Mouse (Mus musculus): ENCODE measurements around the gene Larp1. TPM values are rescaled to one million over a fixed set of nuclear protein-coding genes. Genes with fewer than 3 reads are reported as not detected.

Gene Larp1
- total and polyA plus RNA-seq, 3 experiments, result 73.9 to 2,325 (median 201) TPM

DNA sequence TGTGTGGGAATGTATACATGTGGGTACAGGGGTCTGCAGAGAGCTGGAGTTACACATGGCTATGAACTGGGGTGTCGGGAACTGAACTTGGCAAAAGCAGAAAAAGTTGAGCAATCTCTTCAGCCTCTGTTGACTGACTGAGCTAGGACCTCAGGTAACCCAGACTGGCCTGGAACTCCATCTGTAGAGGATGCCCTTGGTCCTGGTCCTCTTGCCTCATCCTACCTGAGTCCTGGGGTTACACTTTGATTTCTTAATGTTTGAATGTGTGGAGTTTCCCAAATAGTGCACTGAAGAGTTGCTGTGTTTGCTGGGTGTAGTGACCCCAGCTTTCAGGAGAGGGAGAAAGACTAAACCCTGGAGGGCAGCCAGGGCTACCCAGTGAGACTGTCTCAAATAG lies 86.7 kb downstream of the Larp1 start:
- no peak for DNase-seq (ENCODE audit: low read depth, low spot score)
- TF ChIP-seq GABPA (IDR thresholded peaks at IDR 0.05; ENCODE audit: low read depth, low read length), result no peak
- no peak for TF ChIP-seq ELF1 (IDR thresholded peaks at IDR 0.05; ENCODE audit: low read depth, low read length)
- TF ChIP-seq TCF12 (IDR thresholded peaks at IDR 0.05; ENCODE audit: low read depth, low read length), result no peak
- no peak for TF ChIP-seq BHLHE40 (IDR thresholded peaks at IDR 0.05; ENCODE audit: borderline replicate concordance, low read depth, low read length)
- TF ChIP-seq POLR2AphosphoS2 (IDR thresholded peaks at IDR 0.05; ENCODE audit: low read length), result no peak
- TF ChIP-seq TBP (IDR thresholded peaks at IDR 0.05; ENCODE audit: low read depth, low read length), result no peak
- no peak for TF ChIP-seq CHD2 (IDR thresholded peaks at IDR 0.05; ENCODE audit: low read length)
- no peak for TF ChIP-seq NRF1 (IDR thresholded peaks at IDR 0.05; ENCODE audit: insufficient read depth, low read depth, low read length, poor library complexity, severe bottlenecking)
- no peak overlapping the region for H3K4me3 ChIP-seq (ENCODE audit: control insufficient read depth in 1 of 2, insufficient read depth in 1 of 2, low read depth in 2 of 2, low read length in 2 of 2)
- H3K9ac ChIP-seq (ENCODE audit: control insufficient read depth, low read depth, low read length, poor library complexity, severe bottlenecking), result no peak overlapping the region
- no peak overlapping the region for H3K27ac ChIP-seq (ENCODE audit: control insufficient read depth, low read depth, low read length)
- H3K4me1 ChIP-seq (ENCODE audit: control insufficient read depth in 1 of 2, insufficient read depth in 2 of 2, low read length in 2 of 2), result peaks cover 4 to 6% of the 10 kb centered on the region in 2 experiments; a peak in 3 of 4 replicates
- no peaks in the 10 kb centered on the region for H3K9me3 ChIP-seq (replicated peaks; ENCODE audit: insufficient read depth, low read length)
- H3K27me3 ChIP-seq (ENCODE audit: control insufficient read depth in 1 of 2, insufficient read depth in 2 of 2, low read length in 2 of 2), result no peaks in the 10 kb centered on the region
- no peaks in the 10 kb centered on the region for H3K79me2 ChIP-seq (ENCODE audit: control insufficient read depth, insufficient read depth, low read length, poor library complexity)
- peaks cover 0 to 4% of the 10 kb centered on the region in 2 experiments; a peak in 1 of 4 replicates for H3K36me3 ChIP-seq (ENCODE audit: control insufficient read depth in 1 of 2, insufficient read depth in 2 of 2, low read length in 2 of 2)

DNA sequence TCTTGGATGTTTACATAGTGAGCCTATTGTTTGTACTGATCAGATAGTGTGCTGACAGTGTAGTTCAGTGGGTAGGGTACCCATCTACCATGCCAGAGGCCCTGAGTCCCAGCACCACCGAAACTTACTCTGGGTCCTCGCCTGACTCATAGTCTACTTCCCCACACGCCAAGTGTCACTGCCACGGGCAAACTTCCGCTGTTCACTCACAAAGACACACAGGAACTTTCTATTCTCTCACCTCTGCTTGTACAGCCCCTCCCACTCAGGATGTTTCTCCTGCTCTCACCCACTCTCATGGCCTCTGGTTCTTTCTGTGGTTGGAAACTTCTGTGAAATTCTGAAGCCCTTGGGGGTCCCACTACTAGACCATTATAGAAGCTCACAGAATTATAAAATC lies 87.3 kb downstream of the Larp1 start:
- Histone ChIP-seq H3K4me3 (ENCODE audit: control insufficient read depth in 1 of 2, insufficient read depth in 1 of 2, low read depth in 2 of 2, low read length in 2 of 2) (no peak overlapping the region), H3K36me3 (ENCODE audit: control insufficient read depth in 1 of 2, insufficient read depth in 2 of 2, low read length in 2 of 2) (peaks cover 0 to 4% of the 10 kb centered on the region in 2 experiments; a peak in 1 of 4 replicates), H3K4me1 (ENCODE audit: control insufficient read depth in 1 of 2, insufficient read depth in 2 of 2, low read length in 2 of 2) (peaks cover 4 to 6% of the 10 kb centered on the region in 2 experiments; a peak in 3 of 4 replicates), H3K9me3 (replicated peaks; ENCODE audit: insufficient read depth, low read length) (no peaks in the 10 kb centered on the region), H3K27me3 (ENCODE audit: control insufficient read depth in 1 of 2, insufficient read depth in 2 of 2, low read length in 2 of 2) (no peaks in the 10 kb centered on the region), H3K9ac (ENCODE audit: control insufficient read depth, low read depth, low read length, poor library complexity, severe bottlenecking) (no peak overlapping the region), H3K79me2 (ENCODE audit: control insufficient read depth, insufficient read depth, low read length, poor library complexity) (no peaks in the 10 kb centered on the region), H3K27ac (ENCODE audit: control insufficient read depth, low read depth, low read length) (no peak overlapping the region)
- no peak for DNase-seq (ENCODE audit: low read depth, low spot score)
- TF ChIP-seq POLR2A (IDR thresholded peaks at IDR 0.05; ENCODE audit: control insufficient read depth in 1 of 2, insufficient read depth in 1 of 2, low read depth in 1 of 2, low read length in 2 of 2, poor library complexity in 1 of 2) (no peak), MXI1 (IDR thresholded peaks at IDR 0.05; ENCODE audit: low read depth, low read length) (no peak), HCFC1 (IDR thresholded peaks at IDR 0.05; ENCODE audit: low read depth, low read length) (no peak), EP300 (IDR thresholded peaks at IDR 0.05; ENCODE audit: low read depth in 1 of 2, low read length in 2 of 2) (no peak), KAT2A (conservative IDR thresholded peaks at IDR 0.05; ENCODE audit: low read depth, low read length) (no peak), CHD1 (IDR thresholded peaks at IDR 0.05; ENCODE audit: low read depth, low read length) (no peak), ZKSCAN1 (IDR thresholded peaks at IDR 0.05; ENCODE audit: low read depth, low read length) (no peak), TCF12 (IDR thresholded peaks at IDR 0.05; ENCODE audit: low read depth, low read length) (no peak), ZNF384 (IDR thresholded peaks at IDR 0.05; ENCODE audit: low read depth, low read length) (no peak), TAL1 (IDR thresholded peaks at IDR 0.05; ENCODE audit: low read length) (no peak), NELFE (IDR thresholded peaks at IDR 0.05; ENCODE audit: low read depth, low read length) (no peak), CHD2 (IDR thresholded peaks at IDR 0.05; ENCODE audit: low read length) (no peak), MYC (IDR thresholded peaks at IDR 0.05; ENCODE audit: low read depth, low read length) (no peak), ETS1 (IDR thresholded peaks at IDR 0.05; ENCODE audit: low read depth, low read length) (no peak), UBTF (IDR thresholded peaks at IDR 0.05; ENCODE audit: borderline replicate concordance, insufficient read depth, low read depth, low read length) (no peak), MAFK (IDR thresholded peaks at IDR 0.05; ENCODE audit: borderline replicate concordance, low read depth, low read length) (no peak), E2F4 (IDR thresholded peaks at IDR 0.05; ENCODE audit: borderline replicate concordance, low read depth, low read length) (no peak), MYB (IDR thresholded peaks at IDR 0.05; ENCODE audit: low read depth, low read length) (no peak), NRF1 (IDR thresholded peaks at IDR 0.05; ENCODE audit: insufficient read depth, low read depth, low read length, poor library complexity, severe bottlenecking) (no peak)
